Mouse (Mus musculus) urinary bladder, postnatal 10 days (tissue): ENCODE data around the gene Sept14.
A peak's percentile ranks its signal among the peaks of the same experiment; 100 is the strongest.
"Not testable (repeated sequence)": the region's sequence is repeated elsewhere in the genome, so short reads cannot be mapped to it uniquely, and the experiment has no call there.

Source experiments
- DNase-seq: peaks from one replicate; pipeline ENCODE4 v3.0.0; 2022; ENCODE audit warnings: low spot score

The Sept14 gene

DNA sequence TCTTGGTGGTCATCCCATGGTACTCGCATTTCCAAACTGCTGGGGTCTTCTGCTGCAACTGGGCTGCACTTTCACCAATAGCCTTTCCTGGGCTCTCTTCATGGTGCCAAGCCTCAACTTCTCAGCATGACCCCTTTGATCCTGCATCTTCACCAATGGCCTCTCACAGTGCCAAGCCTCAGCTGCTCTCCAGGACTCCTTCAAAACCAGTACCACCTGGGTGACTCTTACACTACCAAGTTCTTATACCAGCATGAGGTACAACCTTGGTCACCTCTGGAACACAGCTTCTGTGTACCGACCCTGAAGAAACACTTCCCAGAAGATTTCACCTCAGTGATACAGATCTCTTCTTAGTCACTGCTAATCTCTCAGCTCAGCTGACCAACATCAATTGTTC is at the start of gene Sept14:
Gene Sept14 (minus strand): TSS at position 101 of the 400 bp plus-strand sequence.
- DNase-seq, result no peak

DNA sequence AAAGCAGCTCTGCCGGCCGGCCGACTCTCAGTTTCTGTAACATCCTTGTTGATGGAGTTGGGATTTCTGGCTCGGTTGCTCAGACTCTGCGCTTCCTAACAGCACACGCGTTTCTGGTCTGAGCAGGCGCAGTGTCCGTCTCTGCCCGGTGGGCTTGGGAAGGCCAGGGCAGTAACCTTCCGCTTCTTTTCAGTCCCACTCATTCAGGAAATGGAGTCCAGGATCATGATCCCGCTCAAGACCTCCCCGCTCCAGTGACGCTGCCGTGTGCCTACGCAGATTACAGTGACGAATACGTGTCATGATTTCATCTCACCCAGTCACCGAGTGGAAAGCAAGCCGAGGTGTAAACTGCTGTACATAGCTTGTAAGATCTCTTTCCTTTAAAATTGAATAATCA is 48.6 kb upstream of the Sept14 start:
- DNase-seq, result no peak

DNA sequence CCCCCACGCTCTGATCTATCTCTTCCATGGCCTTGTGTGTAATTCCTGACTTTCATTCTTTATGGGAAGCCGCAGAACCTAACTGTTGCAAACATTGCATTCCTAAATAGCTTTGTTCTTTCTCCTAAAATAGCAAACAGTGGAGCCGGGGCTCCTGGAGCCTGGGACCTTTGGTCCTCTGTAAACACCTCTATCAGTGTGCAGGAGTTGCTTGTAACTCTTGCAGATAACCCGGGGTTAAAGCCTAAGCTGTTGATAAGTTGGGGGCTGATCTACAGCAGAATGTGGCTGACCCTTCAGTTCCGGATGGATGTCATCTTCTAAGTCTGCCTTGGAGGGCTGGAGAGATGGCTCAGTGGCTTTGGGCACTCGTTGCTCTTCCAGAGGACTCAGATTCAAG is 35.7 kb upstream of the Sept14 start:
- no peak for DNase-seq

DNA sequence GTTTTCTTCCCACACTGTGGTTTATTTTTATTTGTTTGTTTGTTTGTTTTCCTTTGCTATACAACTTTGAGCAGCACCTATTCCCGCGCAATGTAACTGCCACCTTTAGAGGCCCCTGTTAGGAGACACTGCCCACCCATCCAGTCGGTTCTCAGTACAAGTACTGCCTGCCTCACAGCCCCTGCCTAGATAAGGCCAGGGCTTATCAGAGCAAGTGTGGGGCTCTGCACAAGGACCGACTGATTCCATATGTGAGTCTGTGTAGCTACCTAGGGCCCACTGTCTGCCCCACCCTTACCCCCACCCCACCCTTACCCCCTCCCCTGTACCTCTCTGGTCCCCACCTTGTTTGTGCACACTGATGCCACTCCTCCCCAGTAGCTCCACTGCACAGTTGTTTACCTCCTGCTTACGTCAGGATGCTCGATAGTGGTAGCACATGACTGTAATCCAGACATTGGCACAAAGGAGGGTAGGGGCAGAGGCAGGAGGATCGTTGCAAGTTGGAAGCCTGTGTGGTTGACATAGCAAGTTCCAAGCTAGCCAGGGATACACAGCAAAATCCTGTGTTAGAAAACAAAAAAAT is 34.7 kb upstream of the Sept14 start:
- no peak for DNase-seq

DNA sequence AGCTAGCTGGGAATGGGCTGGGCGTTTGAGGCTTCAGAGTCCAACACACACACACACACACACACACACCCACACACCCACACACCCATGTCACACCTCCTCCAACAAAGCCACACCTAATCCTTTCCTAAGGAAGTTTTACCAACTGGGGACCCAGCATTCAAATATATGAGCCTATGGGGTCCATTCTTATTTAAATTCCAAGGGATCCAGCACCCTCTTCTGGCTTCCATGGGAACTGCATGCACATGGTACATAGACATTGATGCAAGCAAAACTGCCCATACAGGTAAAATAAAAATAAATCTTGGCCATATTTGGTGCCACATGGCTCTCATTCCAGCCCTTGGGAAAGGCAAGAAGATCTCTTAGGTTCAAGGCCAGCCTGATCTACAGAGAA is 32.7 kb upstream of the Sept14 start:
- DNase-seq, result no peak

DNA sequence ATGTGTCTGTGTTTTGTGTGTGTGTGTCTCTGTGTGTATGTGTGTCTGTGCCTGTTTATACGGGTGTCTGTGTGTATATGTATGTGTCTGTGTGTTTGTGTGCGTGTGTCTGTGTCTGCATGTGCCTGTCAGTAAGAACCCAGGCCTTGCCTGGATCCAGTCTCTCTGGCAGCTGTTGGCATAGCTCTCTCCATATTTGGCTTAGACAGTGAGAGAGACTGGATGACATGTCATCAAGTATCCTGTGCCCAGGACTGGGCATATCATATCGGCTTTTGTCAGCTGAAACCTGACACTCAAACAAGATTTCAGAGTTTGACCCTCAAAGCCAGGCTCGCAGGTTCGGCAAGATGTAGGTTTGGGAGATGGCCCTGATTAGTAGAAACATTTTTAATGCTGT is 22.7 kb upstream of the Sept14 start:
- no peak for DNase-seq

DNA sequence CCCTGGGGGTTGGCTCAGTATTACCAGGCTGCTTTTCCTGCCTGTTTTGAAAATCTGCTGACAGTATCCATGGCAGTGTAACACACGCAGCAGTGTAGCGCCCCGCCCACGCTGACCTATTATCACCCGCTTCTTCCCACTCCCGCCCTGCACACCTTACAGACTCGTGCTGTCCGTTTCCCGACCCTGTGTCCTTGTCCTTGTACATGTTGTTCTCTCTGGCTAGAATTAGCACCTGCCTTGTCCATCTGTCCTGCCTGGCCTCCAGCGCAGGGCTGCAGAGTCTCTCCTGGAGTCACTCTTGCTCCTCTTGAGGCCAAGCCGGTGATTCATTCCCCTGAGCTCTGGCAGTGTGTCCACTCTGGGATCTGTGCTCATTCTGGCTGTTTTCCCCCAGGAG is 22.0 kb upstream of the Sept14 start:
- DNase-seq, result no peak

DNA sequence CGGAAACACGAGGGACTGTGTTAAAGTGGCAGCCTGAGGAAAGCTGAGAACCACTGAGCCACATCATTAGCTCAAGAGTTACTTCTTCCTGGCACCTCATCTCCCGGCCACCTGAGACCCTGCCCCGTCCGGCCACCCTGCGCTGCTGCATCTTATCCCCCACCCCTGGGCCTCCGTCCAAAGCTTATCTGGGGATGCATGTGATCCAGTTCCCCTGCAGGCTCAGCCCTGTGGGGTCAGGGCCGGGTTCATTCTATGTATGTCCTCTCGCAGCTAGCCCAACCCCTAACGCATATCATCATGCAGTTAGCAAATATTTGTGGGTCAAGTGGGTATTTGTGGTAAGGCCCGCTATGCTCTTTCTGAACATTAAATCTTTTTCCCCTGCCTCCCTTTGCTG is 21.0 kb upstream of the Sept14 start:
- DNase-seq, result no peak

DNA sequence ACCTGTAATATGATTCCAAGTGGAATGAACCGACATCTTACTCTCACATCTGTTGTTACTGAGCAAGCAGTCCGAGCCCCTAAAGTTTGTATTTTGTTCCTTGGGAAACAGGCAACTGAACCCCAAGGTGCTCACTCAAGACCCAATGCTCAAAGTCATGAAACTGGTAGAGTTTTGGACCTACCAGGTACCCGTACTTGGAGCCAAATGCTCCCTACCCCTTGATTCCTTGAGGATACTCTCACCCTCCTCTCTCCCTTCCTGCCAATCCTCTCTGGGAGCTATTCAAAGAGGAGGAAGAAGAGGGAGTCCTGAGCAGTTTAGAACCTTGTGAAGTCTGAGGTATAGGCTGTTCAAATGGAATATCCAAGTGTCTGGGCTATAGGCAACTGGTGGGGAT is 18.5 kb upstream of the Sept14 start:
- no peak for DNase-seq

DNA sequence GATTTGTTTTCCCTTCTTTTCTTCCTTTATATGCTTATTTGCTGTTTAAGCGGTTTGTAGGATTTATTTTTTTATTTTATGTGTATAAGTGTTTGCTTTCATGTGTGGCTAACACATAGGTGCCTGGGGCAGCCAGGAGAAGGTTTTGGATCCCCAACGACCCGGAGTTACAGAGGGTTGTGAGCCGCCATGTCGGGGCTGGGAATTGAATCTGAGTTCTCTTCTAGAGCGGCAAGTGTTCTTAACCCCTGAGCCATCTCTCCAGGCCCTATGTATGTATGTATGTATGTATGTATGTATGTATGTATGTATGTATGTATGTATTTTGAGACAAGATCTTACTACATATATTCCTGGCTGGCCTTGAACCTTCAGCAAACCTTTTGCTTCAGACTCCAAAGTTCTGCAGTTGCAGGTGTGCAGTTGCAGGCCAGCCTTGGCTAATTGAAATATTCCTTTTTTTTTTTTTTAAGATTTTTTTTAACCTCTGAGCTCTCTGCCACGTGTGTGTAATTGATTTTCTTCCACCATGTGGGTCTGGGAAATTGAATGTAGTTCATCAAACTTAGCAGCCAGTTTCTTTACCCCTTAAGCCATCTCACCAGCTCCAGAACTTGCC is 17.6 kb upstream of the Sept14 start:
- DNase-seq, result no peak

DNA sequence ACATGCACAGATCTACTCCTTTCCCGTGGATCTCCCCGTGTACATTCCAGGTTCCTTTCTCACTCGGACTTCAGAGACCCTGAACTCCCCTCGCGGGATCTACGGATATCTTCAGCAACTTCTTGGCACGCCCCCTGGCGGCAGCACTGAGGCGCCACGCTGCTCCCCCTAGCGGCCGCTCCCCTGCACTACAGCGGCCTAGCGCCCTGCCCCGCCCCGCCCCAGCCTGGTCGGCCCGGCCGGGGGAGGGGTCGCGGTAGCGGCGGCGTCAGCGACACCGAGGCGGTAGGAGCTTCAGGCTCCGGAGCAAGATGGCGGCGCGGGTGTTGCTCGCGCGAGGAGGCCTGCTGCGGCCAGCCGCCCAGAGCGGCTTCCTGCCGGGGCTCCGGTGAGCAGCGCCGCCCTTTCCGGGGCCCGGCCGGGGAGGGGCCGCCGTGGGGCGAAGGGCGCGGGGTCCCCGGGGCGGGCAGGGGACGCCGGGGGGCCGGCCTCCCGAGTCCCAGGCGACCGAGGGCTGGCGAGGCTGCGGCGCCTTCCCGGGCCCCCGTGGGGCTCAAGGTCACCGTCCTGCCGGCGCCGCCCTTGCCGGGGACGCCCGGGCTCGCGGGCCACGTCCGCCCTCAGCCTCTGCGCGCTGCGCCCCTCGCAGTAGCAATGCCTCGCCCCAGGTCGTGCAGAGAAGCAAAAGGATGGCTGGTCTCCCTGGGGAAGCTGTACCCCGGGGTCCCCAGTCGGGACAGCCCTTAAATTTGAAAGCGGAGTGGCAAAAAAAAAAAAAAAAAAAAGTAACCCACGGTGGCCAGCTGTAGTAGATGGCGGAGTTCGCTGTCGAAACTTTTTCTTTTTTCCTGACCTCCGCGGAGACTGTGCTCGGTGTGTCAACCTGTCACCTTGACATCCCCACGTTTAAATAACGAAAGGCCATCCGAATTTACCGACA is 16.8 kb upstream of the Sept14 start, which contains the start of gene Nipsnap2:
Gene Nipsnap2 (plus strand): TSS at position 230 of the 940 bp plus-strand sequence.
- DNase-seq, result peak; percentile 62

DNA sequence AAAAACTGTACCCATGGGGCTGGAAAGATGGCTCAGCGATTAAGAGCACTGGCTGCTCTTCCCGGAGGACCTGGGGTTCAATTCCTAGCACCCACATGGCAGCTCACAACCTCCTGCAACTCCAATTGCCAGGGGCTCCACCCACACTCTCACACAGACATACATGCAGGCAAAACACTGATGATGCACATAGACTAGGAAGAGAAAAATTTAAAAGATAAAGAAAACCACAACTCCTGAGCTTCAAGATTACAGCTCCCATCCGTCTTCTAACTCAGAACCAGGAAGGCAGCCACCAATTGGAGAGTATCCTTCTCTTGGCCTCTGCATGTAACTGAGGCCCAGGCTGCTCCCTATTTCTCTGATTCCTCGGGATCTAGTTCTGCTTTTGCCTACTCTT is 16.0 kb upstream of the Sept14 start:
- DNase-seq, result no peak

DNA sequence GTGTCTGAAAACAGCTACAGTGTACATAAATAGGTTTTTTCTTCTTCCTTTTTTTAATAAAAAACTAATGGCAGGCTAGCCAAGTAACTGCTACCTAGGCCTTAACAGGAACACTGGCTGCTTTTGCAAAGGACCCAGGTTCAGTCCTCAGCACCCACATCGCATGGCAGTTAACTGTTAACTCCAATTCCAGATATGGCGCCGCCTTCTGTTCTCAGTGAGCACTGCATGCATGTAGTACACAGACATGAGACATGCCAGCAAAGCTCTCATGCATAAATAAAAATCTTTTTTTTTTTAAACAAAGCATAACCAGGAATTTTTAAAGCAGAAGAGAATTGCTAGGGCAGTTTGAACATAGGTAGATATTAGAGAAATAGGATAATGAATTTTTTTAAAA is 11.9 kb upstream of the Sept14 start:
- no peak for DNase-seq

DNA sequence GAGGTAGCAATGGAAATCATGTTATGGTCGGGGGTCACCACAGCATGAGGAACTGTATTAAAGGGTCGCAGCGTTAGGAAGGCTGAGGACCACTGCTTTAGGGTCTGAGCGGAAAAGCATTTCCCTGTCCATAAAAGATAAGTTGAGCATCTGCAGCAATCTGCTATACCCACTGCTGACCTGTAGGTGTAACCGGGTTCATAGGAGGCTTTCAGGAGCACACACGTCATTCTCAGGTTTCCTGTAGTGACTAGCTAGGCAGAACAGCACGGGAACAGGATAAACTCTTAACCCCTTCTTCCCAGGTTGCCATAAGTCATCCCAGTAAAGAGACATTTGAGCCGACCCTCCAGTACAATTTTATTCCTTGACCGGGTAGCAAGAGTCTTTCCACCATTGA is 8.7 kb upstream of the Sept14 start:
- no peak for DNase-seq

DNA sequence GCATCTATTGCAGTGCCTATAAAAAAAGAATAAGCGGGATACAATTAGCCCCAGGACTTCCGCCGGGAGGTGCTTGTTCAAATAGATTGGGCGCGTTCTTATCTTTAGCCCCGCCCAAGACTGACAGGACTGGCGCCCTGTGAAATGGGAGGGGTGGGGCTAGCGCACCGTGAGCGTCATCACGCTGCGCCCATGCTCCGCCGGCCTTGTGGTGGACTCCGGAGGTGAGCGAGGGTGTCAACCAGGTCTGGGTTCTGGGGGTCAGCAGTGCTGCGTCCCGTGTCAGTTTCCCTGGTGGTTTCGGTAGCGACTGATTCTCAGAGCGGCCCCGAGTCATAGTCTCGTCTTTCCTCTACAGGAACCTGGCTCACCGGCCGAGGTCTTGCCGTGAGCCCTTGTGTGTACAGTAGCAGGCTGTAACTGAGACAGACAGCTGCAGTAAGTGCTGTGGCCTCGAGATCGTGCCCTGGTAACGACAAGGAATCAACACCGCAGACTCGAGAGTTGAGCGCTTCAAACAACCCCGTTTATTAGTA is 7.1 kb upstream of the Sept14 start, which contains the start of gene Mrps17:
Gene Mrps17 (plus strand): TSS at position 172 of the 536 bp plus-strand sequence.
- DNase-seq, result peak; percentile 63

DNA sequence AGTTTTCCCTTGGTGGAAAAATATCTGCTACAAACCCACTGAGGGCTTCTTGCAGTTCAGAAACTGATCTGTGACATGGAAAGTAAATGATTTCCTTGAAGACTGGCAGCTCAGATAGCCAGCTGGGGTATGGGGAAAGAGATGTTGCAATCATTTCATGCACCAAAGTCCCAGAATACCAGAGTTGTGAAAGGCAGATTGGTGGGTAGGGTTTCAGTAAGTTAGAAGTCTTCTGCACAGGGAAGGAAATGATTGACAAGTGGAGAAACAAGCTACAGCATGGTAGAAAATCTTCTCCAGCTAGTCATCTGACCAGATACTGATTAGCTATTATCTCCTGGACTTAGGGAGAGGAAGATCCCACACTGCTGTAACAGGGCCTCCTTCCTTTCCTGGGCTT is 4.9 kb downstream of the Sept14 start:
- no peak for DNase-seq

DNA sequence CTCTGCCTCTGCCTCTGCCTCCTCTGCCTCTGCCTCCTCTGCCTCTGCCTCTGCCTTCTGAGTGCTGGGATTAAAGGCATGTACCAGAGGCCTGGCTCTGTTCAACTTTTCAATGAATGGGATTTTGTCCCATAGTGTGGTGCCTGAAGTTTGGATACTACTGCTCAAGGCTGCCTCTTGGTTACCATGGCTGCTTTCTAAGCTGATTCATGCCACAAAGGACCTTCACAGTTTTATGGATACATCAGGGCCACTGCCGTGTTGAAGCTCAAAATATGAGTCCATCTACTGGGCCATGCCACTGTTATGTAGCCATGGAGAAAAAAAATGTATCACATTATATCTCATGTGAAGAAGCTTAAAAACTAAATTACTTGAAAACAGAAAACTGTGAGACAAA is 6.6 kb downstream of the Sept14 start:
- DNase-seq, result no peak

DNA sequence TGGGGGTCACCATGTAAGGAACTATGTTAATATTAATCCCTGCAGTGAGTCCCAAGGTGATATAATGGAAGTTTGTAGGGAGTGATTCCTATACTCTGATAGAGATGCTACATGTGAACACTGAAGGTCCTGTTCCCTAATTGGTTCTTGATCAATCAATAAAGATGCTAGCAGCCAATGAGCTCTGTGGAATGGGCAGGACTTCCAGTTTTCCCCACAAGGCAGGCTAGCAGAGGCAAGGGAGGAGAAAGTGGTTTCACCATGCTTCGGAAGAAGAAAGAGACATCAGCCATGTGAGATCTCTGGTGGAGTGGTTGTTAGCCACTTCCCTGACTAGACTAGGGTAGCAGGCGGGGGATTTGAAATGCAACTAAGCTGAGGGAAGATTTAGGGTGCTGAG is 7.8 kb downstream of the Sept14 start:
- DNase-seq, result no peak

DNA sequence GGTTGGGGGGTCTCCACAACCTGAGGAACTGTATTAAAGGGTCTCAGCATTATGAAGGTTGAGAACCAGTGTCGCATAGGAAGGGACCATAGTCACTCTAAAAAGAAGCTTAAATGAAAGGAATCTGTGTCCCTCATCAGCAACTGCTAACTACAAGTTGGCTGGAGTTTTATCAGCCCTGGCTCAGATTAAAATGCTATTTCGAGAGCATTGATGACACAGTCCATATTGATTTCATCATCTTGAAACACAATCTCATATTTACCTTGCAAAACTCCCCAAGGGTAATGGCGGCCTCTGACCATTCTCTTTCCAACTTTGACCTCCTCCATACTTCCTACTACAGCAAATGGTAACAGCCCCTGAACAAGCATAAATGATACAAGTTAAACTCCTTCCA is 17.8 kb downstream of the Sept14 start:
- DNase-seq, result no peak

DNA sequence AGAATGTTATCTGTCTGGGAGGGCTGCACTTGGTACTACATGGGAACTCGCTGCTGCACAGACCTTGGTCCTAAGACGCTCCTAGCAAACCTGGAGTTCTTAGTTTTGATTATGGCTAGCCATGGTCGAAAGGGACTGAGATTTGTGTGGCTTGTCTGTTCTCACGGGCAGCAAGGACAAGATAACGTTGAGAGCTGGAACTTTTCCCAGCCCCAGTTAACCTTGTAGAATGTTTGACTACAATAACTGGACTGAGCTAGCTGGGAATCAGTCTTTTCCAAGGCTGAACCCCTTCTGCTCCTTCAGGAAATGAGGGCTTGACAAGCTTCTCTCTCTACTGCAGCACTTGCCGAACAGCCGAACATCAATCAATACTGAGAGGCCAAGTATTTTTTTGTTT is 20.7 kb downstream of the Sept14 start:
- no peak for DNase-seq

DNA sequence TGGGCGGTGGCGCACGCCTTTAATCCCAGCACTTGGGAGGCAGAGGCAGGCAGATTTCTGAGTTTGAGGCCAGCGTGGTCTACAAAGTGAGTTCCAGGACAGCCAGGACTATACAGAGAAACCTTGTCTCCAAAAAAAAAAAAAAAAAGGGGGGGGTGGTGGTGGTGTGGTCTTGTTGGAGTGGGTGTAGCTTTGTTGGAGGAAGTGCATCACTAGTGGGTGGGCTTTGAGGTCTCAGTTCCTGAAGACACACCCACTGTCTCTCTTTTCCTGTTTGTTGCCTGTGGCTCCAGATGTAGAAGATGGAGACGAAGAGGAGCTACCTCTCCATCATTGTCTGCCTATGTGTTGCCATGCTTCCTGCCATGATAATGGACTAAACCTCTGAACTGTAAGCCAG is 23.2 kb downstream of the Sept14 start:
- DNase-seq, result not testable (repeated sequence)

DNA sequence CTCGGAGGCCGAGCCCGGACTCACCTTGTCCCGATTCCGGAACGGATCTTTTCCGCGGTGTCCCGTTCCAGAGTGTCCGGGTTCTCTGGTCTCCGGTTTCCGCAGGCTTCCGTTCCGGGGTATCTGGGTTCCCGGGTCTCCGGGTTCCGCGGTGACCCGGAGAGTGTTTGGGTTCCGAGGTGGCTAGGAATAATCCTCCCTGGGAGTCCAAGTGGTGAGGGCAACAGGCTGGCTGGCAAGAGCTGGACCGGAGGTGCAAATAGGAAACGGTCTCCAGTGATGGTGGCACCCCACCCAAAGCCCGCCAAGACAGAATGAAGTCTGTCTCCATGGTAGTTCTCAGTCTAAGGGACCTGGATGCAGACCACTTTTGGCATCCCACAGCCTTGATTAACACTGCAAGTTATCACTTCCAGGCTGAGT is 38.3 kb downstream of the Sept14 start, which contains the start of gene Zfp11:
Gene Zfp11 (minus strand): TSS at position 64 of the 423 bp plus-strand sequence.
- DNase-seq, result peak; percentile 53
